Mouse (Mus musculus) gastrocnemius, adult 2 months (tissue): ENCODE results near the gene Zbed5. TPM values are rescaled to one million over a fixed set of nuclear protein-coding genes. Genes with fewer than 3 reads are reported as not detected.
"Not testable (repeated sequence)": the region's sequence is repeated elsewhere in the genome, so short reads cannot be mapped to it uniquely, and the experiment has no call there.

Experiments used
- DNase-seq: peaks from one replicate; pipeline ENCODE4 v3.0.0; 2022
- H3K27ac ChIP-seq: fragments of 200-600 bp; 2 replicates; pipeline ENCODE4 v1.8.1; 2022; ENCODE audit warnings: mild to moderate bottlenecking
- H3K4me3 ChIP-seq: fragments of 200-600 bp; 2 replicates; pipeline ENCODE4 v1.8.1; 2022; ENCODE audit warnings: mild to moderate bottlenecking, moderate library complexity
- CTCF ChIP-seq: fragments of 200-600 bp; IDR thresholded peaks from 2 replicates; pipeline ENCODE4 v1.8.1; 2022; ENCODE audit warnings: antibody characterized with exemption, mild to moderate bottlenecking, moderate library complexity
- intact Hi-C: fragments of 180-260 bp; cut with DNase I; formaldehyde crosslinking; loops from one replicate; pipeline ENCODE4 v1.15.1; 2025
- total RNA-seq, 2 experiments: library from RNA; stranded (reverse); gene quantifications; 2 replicates each; pipeline ENCODE4 v1.2.3; 2021

The Zbed5 gene
- total RNA-seq, 2 experiments from 2014 or later = 0.20 to 0.45 TPM

GRCm38 (mm10) chr5:129918065-129918651 is 22.6 kb downstream of the Zbed5 start:
- TF ChIP-seq CTCF = no peak
- Histone ChIP-seq H3K27ac (no peak overlapping the region), H3K4me3 (no peak overlapping the region)
- no peak for DNase-seq
- intact Hi-C loops = loop anchor here (10.0 kb wide), 1 partner anchor 227 kb away; the partner anchor contains the start of gene Kctd7

- Histone ChIP-seq H3K4me3 (no peak overlapping the region), H3K27ac (no peak overlapping the region)
- no peak for DNase-seq
- no peak for TF ChIP-seq CTCF
- intact Hi-C loops = loop anchor here (10.0 kb wide), 1 partner anchor 226 kb away; the partner anchor contains the start of gene Kctd7
Measured at GRCm38 (mm10) chr5:129918752-129919151, 23.2 kb downstream of the Zbed5 start.

GRCm38 (mm10) chr5:129919320-129919719 is 23.8 kb downstream of the Zbed5 start:
- no peak for DNase-seq
- intact Hi-C loops = loop anchor here (10.0 kb wide), 1 partner anchor 225 kb away; the partner anchor contains the start of gene Kctd7
- Histone ChIP-seq H3K27ac (no peak overlapping the region), H3K4me3 (no peak overlapping the region)
- TF ChIP-seq CTCF = no peak

DNA sequence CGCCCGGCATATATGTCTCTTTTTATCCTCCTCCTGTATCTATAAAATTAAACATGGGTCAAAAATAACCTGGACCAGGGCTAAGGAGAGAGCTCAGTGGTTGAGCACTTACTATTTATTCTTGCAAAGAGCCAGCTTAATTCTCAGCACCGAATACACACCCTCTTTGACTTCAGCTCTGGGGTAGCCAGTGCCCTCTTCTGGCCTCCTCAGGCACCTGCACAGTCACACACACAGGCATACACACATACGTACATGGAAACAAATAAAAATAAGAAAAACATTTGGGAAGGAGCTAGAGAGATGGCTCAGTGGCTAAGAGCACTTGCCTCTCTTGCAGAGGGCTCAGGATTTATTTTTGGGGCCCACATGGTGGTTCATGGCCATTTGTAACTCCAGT is 26.4 kb downstream of the Zbed5 start:
- intact Hi-C loops = no loop called here
- no peak for DNase-seq
- no peak for TF ChIP-seq CTCF
- Histone ChIP-seq H3K27ac (no peak overlapping the region), H3K4me3 (no peak overlapping the region)

DNA sequence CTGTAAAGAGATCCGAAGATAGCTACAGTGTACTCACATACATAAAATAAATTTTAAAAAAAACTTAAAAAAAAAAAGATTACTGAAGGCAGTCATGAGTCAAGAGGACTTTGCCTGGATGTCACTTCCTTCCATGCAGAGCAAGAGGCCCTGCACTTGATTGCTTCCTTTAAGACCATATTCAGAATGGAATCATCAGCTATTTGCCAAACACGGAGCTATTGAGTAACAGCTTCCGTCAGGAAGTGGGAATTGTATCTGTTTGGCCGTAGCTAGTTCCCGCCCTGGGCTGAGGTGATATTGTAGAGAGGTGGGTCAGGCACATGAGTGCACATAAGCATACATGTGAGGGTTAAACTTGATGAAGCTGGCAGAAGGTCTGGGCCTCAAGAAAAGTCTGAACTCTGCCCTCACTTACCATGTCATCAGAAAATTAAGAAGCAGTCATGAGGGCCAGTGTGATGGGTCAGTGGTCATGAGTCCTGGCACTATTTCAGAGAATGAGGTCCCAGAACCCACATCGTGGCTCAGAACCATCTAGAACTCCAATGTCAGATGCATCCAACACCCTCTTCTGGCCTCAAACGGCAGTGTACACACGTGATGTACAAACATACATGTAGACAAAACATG is 29.4 kb downstream of the Zbed5 start:
- TF ChIP-seq CTCF = no peak
- no peak for DNase-seq
- intact Hi-C loops = no loop called here
- H3K27ac ChIP-seq = no peak overlapping the region
- no peak overlapping the region for H3K4me3 ChIP-seq

- no peak overlapping the region for H3K4me3 ChIP-seq
- intact Hi-C loops = no loop called here
- no peak for DNase-seq
- H3K27ac ChIP-seq = no peak overlapping the region
- TF ChIP-seq CTCF = no peak
Measured at GRCm38 (mm10) chr5:129925933-129926332, 30.4 kb downstream of the Zbed5 start.

- TF ChIP-seq CTCF = no peak
- intact Hi-C loops = no loop called here
- DNase-seq = no peak
- H3K27ac ChIP-seq = no peak overlapping the region
- no peak overlapping the region for H3K4me3 ChIP-seq
Measured at GRCm38 (mm10) chr5:129929924-129930855, 34.7 kb downstream of the Zbed5 start.

DNA sequence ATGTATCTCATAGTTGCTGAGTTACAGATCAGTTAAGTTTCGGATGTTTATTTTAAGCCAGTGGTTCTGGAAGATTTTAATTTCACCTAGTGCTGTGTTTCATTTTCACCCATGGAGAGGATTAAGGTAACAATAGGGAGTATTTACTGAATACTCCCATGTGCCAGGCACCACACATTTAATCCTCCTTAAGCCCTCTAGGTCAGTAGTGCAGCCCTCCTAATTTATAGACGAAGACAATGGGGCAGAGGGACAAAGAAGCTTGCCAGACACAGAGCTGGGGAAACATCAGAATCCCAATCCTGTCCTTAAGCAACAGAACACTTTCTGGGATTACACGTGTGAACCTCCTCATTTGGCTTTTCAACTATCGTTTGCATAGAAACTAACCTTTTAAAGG is 41.4 kb downstream of the Zbed5 start:
- intact Hi-C loops = loop anchor here (5.0 kb wide), 1 partner anchor 40 kb away; the partner anchor contains the start of genes Phkg1 and Zbed5
- DNase-seq = no peak
- H3K4me3 ChIP-seq = no peak overlapping the region
- TF ChIP-seq CTCF = no peak
- no peak overlapping the region for H3K27ac ChIP-seq

DNA sequence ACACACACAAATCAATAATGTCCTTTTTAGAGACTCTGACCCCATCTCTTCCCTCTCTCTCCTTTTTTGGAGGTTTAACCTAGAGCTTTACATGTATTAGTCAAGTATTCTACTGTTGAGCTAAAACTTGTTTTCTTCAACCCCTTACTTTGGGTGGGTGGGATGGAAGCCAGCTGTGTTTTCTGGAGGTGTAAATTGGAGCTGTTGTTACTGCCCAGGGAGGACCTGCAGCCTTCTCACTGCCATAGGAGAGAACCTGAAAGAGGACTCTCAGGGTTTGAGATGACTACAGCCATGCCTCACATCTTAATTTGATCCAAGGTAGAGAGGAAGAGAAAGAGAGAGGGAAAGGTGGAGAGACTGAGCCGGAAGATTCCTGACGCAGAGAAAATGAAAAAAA is 44.8 kb downstream of the Zbed5 start:
- DNase-seq = no peak
- Histone ChIP-seq H3K4me3 (no peak overlapping the region), H3K27ac (no peak overlapping the region)
- no peak for TF ChIP-seq CTCF
- intact Hi-C loops = no loop called here

DNA sequence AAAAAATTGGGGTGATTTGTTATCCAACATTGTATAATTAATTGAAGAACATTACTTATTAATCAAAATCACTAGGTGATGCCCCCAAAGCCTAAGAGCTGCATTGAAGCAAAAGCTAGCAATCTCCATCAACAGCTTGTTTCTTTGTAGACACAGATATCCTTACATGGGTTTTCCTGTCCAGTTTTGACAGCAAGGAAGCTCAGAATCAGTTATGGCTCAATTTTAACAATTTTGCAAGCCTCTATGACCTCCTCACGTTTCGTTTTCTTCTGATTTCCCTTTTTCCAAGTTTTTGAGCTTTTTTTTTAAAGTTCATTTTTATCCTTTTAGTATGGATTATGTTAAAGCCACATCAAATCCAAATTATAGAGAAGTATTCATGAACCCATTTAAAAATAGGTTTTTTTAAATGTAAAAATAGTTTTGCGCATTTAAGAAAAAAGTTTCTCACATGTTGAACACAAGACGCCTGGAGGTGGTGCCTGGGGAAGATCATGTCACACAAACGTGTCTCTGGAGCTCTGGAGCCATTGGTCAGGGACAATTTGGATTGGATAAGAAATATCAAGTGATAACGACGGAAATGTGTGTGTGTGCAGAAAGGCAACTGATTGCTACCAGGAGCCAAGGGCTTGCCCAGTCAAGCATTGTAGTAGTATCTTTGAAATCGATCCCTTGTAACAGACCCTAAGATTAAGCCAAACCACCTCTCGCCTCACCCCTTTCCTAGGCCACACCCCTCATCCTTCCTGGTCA is 45.4 kb downstream of the Zbed5 start:
- intact Hi-C loops = no loop called here
- no peak for TF ChIP-seq CTCF
- Histone ChIP-seq H3K4me3 (peak overlapping the region; percentile 80), H3K27ac (peak overlapping the region; percentile 86)
- DNase-seq = no peak

DNA sequence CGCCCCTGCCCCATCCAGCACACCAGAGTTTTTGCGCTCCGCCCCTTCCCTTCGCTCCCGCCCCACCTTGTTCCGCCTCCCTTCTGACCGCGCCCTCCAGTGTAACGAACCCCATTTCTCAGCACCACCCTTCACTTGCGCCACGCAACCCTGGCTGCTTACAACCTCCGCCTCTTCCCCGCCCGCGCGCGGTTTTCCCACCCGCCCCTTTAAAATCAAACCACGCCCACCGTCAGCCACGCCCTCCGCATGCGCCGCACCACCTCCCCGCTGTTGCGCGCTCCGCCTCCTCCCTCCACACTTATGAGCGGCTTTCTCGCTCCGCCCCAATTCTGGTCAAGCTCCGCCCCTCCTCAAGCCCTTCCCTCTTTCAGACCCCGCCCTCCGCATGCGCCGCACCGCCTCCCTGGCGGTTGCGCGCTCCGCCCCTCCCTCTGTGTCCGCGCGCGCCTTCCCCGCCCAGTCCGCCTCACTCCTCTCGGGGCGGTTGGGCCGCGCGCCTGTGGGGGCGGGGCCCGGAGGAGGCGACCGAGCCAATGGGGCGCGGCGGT is 46.0 kb downstream of the Zbed5 start, which contains the start of gene Vkorc1l1:
Gene Vkorc1l1 (plus strand): TSS at position 476 of the 551 bp plus-strand sequence.
- peak; percentile 99 for DNase-seq
- Histone ChIP-seq H3K27ac (peak within 1 kb of the TSS; percentile 89), H3K4me3 (peak within 1 kb of the TSS; percentile 93)
- intact Hi-C loops = no loop called here
- TF ChIP-seq CTCF = no peak

DNA sequence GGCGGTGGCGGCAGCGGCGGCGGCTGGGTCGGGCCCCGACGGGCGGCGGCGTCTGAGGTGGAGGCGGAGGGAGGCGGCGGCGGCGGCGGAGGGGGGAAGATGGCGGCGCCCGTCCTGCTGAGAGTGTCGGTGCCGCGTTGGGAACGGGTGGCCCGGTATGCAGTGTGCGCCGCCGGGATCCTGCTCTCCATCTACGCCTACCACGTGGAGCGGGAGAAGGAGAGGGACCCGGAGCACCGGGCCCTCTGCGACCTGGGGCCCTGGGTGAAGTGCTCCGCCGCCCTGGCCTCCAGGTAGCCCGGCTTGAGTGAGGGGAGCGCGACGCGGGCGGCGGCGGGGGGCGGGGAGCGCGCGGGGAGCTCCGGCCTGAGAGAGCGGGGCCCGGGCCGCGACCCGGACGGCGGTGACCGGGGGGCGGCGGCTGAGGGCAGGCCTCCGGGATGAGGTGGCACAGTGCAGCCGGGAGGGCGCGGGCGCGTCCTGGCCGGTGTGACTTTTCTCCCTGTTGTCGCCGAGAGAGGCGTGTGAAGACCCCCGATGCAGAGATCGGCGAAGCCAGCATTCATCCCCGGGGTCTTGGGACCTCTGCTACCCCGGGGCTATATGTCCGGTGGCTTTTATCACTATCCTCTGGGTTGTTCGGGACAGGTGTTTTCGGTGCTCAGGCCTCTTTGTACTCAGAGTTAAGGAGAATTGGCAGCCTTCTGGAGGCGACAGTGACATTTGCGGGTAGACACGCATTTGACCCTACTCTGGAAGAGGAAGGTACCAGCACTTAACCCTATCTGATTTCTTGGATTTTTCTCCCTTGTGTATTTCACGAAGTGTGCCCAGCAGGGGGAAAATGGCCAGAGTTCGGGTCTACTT is 46.8 kb downstream of the Zbed5 start:
- intact Hi-C loops = not testable (repeated sequence)
- peak; percentile 66 for DNase-seq
- Histone ChIP-seq H3K27ac (peak overlapping the region; percentile 89), H3K4me3 (peak overlapping the region; percentile 93)
